Mouse (Mus musculus) neutrophil, adult 5-6 weeks (primary cell): ENCODE data around the gene Vpreb1. TPM values are rescaled to one million over a fixed set of nuclear protein-coding genes. Genes with fewer than 3 reads are reported as not detected.

ENCODE experiments used
- ATAC-seq: fragments of 151-379, 151-347 bp; 2 replicates; pipeline ENCODE4 v1.8.0; 2017; ENCODE audit warnings: mild to moderate bottlenecking, moderate TSS enrichment; ENCODE audit not compliant: insufficient number of reproducible peaks, poor library complexity, low FRiP score, severe bottlenecking; ENCODE audit errors: extremely low read depth
- total RNA-seq: library from RNA; stranded (forward); fragments of 200-1000 nt; gene quantifications from 2 replicates; pipeline ENCODE4 v1.2.3, GENCODE M21; 2017

The Vpreb1 gene
- total RNA-seq: not detected in 2 replicates

DNA sequence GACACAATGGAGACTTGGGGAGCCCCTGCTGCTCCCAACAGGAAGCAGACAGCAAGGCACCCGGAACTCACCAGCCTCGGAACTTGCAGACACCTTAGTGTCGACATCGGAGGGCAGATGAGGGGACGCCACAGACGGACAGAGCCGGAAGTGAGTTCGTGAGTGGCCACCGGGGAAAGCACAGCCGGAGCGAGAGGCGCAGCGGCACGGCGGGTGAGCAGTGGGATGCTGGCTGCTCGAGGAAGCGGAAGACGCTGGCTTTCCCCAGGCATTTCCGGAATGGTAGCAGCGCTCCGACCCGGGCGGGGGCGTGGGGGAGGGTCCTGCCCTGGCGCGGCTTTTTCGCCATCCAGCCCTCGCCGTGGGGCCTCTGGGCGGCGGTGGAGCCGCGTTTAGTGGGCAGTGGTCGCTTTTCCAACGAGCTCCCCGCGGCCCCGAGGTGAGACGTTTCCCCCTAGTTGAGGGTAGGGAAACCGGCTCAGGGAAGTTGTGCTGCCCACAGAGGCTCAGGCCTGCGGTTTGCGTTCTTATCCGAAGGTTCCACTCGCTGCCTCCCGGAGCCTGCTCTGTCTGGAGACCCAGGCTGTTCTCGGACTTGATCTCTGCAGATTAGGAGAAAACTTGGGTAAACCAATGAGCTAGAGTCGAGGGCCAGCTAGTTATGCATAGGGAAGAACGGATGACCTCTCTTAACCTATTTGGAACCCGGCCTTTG is at the start of gene Vpreb1, which contains the start of gene Top3b:
Vpreb1 (minus strand) TSS at position 227 of the 715 bp plus-strand sequence.
Top3b (plus strand) TSS at position 120 of the 715 bp plus-strand sequence.
- ATAC-seq: peak; percentile 97

DNA sequence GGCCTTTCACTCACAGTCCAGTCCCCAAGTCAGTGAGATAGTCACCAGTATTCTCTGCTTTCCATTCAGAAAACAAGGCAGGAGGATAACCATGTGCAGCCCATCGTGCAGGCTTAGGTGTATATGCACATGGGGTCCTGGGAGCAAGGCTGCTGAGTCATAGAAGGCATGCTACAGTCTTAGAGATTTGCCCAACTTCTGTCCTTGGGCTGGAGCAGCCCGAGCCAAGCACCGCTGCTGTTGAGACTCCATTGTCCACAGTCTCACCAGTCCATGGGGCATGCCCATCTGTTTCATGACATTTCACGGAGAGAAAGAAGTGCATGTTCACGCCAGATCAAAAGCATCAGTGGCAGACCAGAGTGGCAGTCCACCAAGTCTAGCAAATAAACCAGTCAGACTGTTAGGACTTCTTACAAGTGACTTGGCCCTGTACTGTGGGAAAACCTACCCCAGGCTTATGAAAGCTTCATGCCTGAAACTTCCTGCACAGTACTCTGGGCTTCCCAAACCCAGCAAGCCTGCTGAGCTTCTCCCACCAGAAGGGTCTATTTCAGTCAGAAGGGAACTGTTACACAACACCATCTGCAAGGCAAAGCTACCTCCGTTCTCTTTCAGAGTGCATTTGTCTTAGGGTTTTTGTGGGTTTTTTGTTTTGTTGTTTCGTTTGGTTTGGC is 47.9 kb upstream of the Vpreb1 start:
- ATAC-seq: no peak

DNA sequence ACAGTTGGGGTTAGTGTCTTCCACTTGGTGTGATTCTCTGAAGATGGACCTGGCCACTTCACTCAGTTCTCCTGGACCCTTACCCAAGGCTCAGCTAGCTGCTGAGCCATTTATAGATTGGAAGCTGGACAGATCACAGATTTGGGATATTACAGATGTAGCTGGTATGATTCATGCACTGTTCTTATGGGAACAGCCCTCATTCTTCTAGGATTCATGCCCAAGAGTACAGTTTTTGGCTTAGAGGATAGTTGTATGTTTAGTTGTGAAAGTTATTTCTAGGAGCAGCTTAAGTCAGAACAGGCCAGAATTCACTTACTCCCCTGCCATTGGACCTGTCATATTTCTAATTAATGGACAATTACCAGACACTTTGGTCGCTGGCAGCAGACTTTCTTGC is 42.8 kb upstream of the Vpreb1 start:
- ATAC-seq: no peak

DNA sequence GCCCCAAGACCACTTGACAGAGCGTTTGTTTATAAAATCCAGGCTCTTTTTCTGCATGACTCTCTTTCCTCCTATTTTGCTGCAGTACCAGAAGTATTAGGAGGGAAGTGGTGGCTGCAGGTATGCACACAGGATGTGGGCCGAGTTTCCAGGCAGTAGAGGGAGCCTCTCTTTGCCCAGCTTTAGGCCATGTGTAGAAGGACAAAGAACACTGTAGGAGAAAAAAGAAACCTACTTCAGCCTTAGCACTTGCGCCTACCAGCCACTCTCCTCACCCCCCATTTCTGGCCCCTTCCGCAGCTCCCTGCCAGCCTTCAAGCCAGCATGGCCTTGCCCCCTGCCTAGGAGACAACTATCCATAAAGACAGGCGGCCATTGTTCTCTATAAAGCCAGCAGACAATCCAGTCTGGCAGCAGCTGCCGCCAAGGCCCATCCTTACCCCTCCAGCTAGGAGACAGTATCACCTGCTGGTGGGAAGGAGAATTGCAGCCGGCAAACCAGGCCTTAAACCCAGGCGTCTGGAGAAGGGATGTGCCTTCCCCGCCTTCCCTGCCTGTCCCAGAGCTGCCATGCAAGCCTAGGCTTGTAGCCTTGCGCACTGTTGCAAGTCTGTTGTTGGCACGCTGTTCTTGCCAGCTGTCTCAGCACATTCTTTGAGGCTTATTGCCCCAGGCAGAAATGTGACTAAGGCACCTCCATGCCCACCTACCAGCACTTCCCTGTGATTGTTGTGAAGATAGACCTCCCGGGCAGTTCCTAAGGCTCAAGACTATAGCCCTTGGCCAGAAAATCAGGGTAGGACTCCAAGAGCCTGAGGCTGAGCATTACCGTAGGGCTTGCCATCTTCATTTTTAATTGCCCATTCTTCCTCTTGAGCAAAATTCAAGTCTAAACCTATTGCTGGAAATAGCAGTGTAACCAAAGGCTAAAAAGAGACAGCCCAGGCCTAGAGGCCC is 41.3 kb upstream of the Vpreb1 start:
- ATAC-seq: peak; percentile 86

DNA sequence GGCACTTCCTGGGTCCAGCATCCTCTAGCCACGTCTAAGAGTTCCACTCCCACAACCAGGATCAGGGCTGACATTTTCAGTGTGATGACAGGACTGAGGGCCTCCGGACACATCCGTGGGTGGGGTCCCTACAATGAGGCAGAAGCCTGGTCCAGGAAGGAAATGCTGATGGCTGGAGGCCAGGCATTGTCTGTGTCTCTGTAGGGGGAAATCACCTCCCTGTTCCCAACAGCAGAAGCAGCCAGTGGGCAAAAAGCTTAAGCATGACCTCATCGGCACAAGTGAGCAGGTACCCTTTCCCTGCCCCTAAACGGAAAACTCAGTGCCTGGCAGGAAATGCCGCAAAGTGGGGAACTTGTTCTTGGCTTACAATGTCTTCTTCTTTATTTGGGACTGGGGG is 37.2 kb upstream of the Vpreb1 start:
- ATAC-seq: no peak

DNA sequence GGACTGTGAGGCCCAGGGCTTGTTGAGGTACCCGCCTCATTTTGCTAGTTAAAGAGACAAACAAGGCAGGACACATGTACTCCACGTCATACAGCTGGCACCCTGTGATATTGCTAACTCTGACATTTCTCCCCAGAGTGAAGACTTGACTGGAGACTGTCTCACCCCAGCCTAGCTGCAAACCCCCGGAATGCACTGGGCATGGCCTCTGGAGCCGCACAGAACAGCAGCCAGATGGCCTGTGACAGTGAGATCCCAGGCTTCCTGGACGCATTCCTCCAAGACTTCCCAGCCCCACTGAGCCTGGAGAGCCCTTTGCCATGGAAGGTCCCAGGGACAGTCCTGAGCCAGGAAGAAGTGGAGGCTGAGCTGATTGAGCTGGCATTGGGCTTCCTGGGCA is 32.5 kb upstream of the Vpreb1 start:
- ATAC-seq: no peak

DNA sequence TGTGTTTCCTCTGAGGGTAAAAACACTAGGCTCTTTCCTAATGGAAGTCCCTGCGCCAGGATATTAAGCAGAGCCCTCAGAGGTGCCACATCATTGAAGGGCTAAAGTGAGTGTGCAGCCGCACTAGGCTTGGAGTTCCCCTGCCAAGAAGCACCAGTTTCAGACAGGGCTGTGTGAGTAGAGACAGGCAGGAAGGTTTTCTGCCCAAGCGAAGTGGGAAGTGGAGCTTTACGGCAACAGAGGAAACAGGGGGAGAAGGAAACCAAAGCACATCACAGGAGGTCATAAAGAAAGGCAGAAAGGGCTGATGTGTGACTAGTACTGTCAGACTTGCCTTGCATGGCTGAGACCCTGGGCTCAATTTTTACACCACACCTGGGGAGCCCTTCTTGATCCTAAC is 31.7 kb upstream of the Vpreb1 start:
- ATAC-seq: no peak

DNA sequence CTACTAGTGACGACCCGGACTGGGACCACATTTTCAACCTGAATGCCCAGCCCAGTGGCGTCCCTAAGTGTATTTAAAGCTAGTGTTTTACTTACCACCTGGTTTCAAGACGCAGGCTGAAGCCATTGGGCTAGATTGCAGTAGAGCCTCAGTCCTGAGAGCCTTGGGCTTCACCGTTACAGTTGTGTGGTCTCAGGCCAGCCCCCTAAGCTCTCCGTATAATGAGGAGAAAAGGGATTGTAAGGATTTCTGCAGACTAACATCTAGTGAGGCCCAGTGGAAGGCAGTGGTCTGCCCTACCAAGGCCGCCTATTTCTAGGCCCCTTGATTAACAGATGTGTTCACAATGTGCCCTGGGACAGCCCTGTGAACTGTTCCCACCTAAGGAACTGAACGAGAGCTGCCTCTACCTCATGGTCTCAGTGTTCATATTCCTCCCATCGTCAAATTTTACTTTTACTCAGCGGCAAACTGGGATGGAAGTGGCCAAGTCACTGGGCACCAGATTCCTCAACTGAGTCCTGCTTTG is 26.5 kb upstream of the Vpreb1 start:
- no peak for ATAC-seq

DNA sequence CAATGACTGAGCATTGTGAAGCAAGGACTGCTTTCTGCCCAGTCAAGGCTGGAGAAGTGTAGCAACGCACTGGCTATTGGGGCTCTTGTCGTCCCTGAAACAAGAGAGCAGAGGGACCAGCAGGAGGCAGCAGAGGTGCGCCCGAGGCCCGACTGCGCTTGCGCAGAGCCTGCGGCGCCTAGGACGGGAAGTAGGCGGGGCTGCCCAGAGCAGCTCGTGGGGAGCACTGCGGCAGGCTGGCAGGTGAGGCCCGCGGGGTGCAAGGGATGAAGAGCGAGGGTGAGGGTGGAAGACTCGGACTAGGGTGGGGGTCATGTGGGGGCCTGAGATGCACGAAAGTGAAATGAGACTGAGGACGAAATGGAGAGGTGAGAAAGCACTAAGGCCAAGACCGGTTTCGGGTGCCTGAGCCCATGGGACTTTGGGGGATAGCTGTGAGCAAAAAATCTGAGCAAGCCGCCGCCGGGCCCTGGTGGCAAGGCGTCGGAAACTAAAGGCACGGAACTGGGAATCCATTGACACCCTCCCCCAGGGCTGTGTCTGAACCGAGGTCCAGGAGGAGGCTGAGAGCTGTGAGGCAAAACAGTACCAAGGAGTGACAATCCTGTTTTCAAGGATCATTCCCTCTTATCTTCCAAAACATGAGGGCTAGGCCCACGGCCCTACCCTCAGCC is 25.9 kb upstream of the Vpreb1 start, which contains the start of gene Ppm1f:
Ppm1f (plus strand) TSS at position 88 of the 674 bp plus-strand sequence.
- ATAC-seq: peak; percentile 94

DNA sequence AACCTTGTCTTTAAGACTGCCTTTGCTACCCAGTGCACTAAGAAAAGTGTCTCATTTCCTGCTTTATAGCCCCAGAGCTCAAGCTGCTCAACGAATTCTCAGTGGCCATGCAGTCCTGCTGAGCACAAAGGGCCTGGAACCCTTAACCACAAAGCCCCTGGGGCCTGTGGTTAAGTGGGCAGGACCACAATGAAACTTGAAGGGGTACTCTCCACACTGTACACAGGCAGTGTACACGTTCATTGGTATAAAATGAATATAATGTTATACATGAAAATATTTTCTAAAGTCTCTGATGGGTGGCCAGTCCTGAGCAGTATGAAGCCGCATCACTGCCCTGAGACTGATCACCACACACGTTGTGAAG is 25.4 kb upstream of the Vpreb1 start:
- peak; percentile 37 for ATAC-seq

DNA sequence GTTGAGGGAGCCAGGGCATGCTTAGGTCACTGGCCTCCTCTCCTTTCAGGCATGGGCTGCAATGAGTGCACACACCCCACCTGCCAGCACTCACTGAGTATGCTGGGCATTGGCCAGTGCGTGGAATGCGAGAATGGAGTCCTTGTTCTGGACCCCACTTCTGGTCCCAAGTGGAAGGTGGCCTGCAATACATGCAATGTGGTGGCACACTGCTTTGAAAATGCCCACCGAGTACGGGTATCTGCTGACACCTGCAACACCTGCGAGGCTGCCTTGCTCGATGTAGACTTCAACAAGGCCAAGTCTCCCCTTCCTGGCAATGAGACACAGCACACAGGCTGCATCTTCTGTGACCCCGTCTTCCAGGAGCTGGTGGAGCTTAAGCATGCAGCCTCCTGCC is 21.7 kb upstream of the Vpreb1 start:
- ATAC-seq: no peak

DNA sequence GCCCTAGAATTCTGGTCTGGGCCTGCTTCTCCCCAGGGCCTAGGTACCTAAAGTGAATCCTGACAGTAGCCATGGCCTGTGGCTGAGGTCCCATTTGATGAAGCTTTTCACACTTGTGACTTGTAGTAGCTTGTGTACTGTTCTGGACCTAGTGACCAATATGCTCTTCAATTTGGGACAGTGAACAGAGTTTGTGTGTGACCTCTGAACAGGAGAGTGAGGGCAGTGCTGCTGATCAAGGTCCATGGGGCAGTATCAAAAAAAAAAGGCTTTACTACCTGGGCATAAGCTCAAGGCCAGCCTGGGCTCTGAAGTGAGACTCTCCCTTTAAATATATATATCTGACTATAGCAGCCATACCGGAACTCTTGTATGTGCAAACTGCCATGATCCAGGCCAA is 17.7 kb upstream of the Vpreb1 start:
- no peak for ATAC-seq

DNA sequence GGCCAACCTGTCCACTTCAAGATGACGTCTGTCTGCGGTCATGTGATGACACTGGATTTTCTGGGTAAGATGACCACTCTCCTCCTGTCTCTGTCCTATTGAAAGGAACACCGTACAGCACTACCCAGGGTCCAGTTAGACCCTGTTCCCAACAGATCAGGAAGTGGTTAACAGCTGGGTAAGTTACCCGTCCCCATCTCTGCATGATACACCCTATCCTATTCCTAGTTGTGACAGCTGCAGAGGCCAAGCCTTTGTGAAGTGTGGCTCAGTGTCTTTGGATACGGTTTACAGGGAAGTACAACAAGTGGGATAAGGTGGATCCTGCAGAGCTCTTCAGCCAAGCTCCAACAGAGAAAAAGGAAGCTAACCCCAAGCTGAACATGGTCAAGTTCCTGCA is 8.4 kb upstream of the Vpreb1 start:
- ATAC-seq: no peak

DNA sequence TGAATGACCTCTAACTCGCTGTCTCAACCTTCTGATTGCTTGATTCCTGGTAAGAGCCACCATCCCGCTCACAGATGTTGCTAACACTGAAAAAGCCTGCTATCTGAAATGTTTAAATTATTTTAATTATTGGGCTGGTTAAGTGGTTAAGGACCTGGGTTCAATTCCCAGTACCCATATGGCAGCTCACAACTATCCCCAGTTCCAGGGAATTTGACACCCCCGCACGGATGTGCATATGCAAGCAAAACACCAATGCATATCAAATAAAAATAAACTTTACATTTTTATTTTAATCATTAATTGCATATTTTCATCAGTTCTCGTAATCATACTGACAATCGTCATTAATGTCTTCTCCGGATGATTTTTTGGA is 414 bp downstream of the Vpreb1 start:
- ATAC-seq: no peak

DNA sequence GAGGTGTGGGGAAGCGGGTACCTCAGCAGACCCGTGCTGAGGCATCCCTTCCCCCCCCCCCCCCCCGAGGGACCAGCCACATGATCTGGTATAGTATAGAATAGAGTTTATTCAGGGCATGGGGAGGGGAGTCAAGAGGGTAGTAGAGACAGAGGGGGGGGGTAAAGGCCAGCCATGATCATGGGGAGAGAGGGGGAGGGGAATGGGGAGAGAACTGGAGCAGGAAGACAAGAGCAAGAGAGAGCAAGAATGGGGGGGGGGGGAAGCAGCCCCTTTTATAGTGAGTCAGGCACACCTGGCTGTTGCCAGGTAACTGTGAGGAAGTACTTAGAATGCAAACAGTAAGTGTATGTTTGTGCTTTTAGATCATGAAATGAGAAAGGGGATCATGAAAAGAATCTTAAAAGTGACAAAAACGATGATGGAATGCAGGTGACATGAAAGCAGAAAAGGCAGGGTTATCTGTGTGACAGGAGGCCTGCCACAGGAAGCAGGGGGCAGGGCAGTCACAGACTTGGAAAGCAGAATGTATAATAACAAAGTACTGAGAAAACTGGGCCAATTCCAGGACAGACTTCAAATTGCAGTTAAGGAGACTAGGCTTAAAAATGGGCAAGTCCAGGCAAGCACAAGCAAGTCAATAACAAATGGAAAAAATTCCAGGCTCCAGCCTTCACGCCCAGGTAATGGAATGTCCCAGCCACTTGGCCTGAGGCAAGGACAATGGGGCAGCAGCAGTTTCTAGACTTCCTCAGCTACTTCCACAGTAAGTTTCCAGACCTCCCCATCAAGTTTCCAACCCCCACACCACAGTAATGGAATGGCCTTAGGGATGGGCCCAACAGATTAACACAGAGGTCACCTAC is 4.7 kb downstream of the Vpreb1 start:
- no peak for ATAC-seq

DNA sequence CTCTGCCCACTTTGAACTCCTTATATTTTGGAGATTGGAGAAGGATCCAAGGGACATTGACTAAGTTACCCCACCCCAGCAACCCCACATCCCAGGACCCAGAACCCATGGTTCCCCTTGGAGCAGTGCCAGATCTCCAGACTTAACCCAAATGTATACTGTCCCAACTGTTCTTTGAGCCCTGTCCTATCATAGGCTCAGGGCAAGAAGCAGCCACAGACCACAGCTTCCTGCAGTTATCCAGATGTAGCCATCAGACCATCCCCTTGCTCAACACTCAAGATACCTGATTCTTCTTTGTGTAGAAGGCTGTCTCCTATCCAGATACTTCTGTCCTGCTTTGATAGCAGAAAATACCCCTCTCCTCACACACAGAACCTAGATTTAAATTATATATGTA is 5.4 kb downstream of the Vpreb1 start:
- ATAC-seq: no peak

DNA sequence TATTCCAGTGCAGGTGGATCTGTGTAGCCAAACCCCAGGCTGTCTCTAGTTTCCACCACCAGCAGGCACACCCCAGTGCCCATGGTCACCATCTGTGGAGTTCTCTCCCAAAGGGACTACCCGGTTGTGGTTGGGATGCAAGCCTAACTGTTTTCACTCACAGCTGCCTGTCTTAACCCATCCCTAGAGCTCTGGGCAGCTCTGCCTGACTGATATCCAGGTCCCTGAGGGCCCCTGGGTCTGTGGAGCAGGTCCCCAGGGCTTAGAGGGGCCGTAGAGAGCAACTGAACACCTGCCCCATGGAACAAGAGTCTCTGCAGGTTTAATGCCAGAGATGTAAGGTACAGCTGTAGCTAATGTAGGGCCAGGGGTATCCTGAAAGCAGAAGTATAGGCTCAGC is 6.7 kb downstream of the Vpreb1 start, which contains the start of gene Igll1:
Igll1 (minus strand) TSS at position 8 of the 400 bp plus-strand sequence.
- ATAC-seq: no peak

DNA sequence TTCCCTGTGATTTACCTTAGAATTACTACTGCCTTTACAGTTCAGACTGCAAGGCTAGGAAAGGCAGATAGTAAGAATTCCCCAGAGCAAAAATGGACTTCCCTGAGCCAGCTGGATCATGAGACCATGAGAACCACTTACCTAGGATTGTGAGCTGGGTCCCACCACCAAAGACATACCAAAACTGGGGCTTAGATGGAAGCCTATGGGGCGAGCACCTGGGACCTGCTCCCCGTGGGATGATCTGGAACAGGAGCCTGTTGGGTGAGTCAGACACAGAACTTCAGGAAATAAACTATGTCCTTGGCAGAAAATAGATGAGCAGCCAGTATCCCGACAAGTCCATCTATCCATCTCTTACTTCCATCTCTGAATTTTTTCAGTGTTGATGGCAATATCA is 8.4 kb downstream of the Vpreb1 start:
- no peak for ATAC-seq
